In genomic region chr13:20489698-20490417, GRCm38 (mm10) we compare ENCODE assay signal across 9 mouse cellular contexts.
A peak's percentile ranks its signal among the peaks of the same experiment; 100 is the strongest.
DNase-seq lines count a peak whose midpoint lies in the region; ATAC-seq lines count a peak whose summit lies in the region.
"Had no signal": no experiment of that assay in that cellular context is flagged by ENCODE, and none has a peak within 500 bp of the region (broad histone marks: within the 10 kb centered on the region; RNA-seq: fewer than 3 reads in every experiment).

No protein-coding gene starts in this region.

- intact Hi-C loops in gastrocnemius, postnatal 14 days (cut with DNase I; ENCODE audit: low total_unique reads) = no loop called here

- H3K4me3 ChIP-seq in hindbrain, embryonic 16.5 days (ENCODE audit: low read length) = no peak overlapping the region

- no peaks in the 10 kb centered on the region for H3K9me3 ChIP-seq in hindbrain, embryonic 16.5 days (ENCODE audit: control insufficient read depth, low read length)

- H3K4me1 ChIP-seq in hindbrain, embryonic 16.5 days (ENCODE audit: control insufficient read depth, insufficient read depth, low read depth, low read length) = peaks cover 5% of the 10 kb centered on the region; the same call in 1 of the 2 replicates

- H3K36me3 ChIP-seq in hindbrain, embryonic 16.5 days (ENCODE audit: control insufficient read depth, insufficient read depth, low read length) = no peaks in the 10 kb centered on the region

- H3K27me3 ChIP-seq in hindbrain, embryonic 16.5 days (replicated peaks; ENCODE audit: control insufficient read depth, insufficient read depth, low read length) = no peaks in the 10 kb centered on the region

- peak; percentile 14 for DNase-seq in gastrocnemius, postnatal 25 days
- no peak for DNase-seq in gastrocnemius, postnatal 4 days (ENCODE audit: low spot score in 2 of 2)
- peak; percentile 51 for DNase-seq in CD4-positive helper T cell, adult 2 months (ENCODE audit: low read depth, low spot score)
- peak; percentile 28 for DNase-seq in c-Kit-positive CD71-positive TER-119-negative erythroid progenitor cells, embryonic 14.5 days (ENCODE audit: low read depth)
- peak; percentile 5 to 8 for DNase-seq in natural killer cell, adult 2 months (ENCODE audit: low spot score in 2 of 2)
- DNase-seq in urinary bladder, postnatal 25 days (ENCODE audit: low spot score) = no peak
- DNase-seq in gastrocnemius, postnatal 14 days = no peak

- no peak overlapping the region for H3K27ac ChIP-seq in hindbrain, embryonic 16.5 days (ENCODE audit: low read depth, low read length)
- H3K27ac ChIP-seq: macrophage had no signal

- no peak overlapping the region for H3K4me2 ChIP-seq in hindbrain, embryonic 16.5 days (ENCODE audit: low read length)

- H3K9ac ChIP-seq in hindbrain, embryonic 16.5 days (ENCODE audit: low read depth, low read length) = no peak overlapping the region

- peak; percentile 61 for ATAC-seq in hindbrain, embryonic 16.5 days

- WGBS in hindbrain, embryonic 16.5 days = 63% methylated on average over 8 of the region's 8 CpGs

Comparison
In these comparisons a context has a peak if more than half of its experiments do, and no peak if none do; other contexts are left out.
1. DNase-seq: peak in gastrocnemius, postnatal 25 days (single experiment), CD4-positive helper T cell, adult 2 months (single experiment), c-Kit-positive CD71-positive TER-119-negative erythroid progenitor cells, embryonic 14.5 days (single experiment) and natural killer cell, adult 2 months (2 of 2); none in gastrocnemius, postnatal 4 days (0 of 2), urinary bladder, postnatal 25 days (single experiment) and gastrocnemius, postnatal 14 days (single experiment).